Mouse (Mus musculus) thymus, postnatal 10 days (tissue): ENCODE measurements around the gene Pde4d.
A peak's percentile ranks its signal among the peaks of the same experiment; 100 is the strongest.

Experiments
- DNase-seq, 2 experiments: peaks; one replicate each; pipeline ENCODE4 v3.0.0; 2021; ENCODE audit warnings: low spot score in 2 of 2

Pde4d gene

DNA sequence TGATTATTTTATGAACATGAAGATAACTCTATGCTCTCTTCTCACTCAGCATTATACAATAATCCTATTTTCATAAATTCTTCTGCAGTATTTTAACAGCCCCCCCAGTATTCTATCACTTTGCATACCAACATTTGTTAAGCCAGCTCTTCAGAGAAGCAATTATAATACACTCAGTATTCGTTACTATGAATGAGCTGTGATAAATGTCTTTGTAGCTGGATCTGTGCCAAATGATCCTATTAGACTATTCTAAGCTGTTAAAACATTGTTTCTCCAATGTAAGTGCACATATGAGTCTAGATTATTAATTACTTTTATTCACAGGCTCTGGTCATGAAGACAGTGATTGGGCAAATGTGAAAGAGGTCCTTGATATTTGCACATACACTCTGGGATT is 575.0 kb downstream of the Pde4d start:
- no peak for DNase-seq

GRCm38 (mm10) chr13:109047126-109047525 is 597.4 kb downstream of the Pde4d start:
- no peak for DNase-seq

GRCm38 (mm10) chr13:109052805-109053204 is 603.1 kb downstream of the Pde4d start:
- DNase-seq: no peak

DNA sequence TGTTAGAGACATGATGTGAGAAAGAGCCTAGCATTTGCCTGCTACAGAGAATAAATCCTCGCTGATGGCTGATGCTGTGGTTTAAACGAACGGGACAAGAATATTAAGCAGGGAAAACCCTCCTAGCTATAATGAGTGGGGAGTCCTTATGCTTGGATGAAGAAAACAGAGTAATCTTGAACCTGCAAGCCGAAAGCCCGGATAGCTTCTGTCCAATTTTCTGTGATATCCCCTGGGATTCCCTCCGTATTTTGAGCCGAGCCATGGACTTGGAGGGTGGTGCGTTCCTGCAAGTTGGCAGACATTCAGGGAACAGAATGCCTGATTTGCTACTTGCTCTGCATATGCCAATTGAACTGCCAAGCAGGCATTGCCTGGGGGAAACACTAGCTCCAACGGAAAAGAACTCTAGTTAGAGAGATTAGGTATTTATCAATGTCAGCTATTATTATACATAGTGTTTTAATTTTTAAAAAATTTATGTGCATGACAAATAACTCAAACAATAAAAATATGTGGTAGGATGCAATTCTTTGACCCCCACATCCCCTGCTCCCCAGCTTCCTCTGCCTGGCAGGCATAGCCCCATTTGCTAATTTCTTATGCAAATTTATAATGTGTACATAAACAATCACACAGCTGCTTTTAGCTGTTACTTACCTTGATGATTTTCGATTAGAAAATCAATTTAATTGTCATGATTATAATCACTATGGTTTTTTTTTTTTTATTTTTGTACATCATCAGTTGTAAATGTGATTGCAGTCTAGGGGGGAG is 603.7 kb downstream of the Pde4d start:
- DNase-seq: no peak

DNA sequence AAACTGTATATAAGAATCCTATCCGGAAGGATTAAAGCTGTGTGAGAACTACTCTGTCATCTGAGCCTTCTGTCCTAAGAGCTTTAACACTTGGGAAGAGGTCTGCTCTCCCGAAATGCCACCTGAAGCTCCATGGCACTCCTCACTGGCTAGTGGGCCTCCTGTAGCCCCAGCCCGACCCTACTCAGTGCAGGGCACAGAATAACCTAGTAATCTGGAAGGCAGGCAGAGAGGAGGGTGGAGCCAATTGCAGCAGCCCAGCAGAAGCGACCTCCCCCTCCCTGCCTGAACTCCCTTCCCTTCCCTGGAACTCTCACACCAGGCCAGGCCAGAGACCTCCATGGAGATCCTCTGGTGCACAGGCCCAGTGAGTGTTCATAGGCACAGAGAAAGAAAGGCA is 608.3 kb downstream of the Pde4d start:
- DNase-seq: no peak

DNA sequence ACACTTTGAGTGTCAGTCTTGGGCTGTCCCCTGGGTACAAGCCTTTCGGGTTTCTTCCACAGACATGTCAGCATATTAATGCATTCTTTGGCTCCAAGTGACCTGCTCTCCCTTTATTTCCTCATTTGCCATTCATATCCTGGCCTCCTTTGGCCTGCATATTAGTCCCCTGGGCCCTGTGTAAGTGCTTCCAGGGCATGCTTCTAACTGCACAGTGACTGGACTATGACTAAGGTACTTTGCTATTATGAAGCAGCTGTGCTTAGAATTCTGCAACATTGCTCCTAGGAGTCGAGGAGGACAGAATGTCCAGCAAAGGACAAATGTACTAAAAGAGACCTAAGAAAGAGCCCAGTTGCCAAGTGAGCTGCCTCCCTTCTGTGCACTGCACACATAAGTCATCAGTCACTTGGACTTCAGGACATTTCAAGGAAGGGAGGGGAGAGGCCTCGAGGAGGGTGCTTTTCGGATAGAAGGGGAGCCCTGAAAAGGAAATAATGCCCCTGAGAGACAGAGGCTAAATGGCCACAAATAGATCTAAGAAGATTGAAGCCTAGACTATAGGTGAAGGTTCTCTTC is 616.9 kb downstream of the Pde4d start:
- DNase-seq: no peak

DNA sequence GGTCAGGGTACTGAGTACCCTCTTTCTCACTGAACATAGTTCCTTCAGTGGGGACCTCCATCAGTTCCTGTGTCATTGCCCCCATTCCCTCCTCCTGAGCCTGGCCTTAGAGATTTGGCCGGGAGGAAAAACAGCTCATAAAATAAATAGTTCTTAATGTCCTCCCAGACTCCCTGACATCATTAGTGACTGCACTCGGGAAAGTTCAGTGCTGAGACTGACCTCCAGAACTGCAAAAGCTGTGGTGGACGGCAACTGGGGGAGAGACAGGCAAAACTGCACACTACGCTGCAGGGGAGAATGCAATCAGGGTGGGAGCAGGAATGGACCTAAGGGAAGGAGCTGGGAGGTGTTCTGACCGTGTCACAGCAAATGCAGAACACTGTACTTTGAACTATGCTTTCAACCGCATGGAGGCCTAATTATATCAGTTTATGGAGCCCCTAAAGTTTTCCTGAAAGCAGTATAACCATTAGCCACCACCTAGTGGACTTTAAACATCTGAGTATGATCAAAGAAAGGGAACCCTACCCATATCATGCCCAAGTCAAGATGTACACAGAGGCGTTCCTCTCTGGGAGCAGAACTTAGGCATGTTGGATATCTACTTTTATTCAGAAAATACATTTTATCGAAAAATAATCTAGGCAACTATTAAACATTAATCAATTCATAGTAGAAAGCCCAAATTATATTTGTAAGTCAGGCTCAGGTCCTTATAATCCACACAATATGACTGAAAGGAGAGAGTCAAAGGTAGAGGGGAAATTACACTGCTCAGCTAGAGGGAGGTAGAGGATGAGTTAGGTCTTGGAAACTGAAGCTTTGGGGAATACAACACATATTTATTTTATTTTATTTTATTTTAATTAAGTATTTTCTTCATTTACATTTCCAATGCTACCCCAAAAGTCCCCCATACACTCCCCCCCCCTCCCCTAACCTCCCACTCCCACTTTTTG is 618.8 kb downstream of the Pde4d start:
- DNase-seq: no peak

GRCm38 (mm10) chr13:109073371-109073770 is 623.6 kb downstream of the Pde4d start:
- no peak for DNase-seq

- DNase-seq: no peak
Observed at GRCm38 (mm10) chr13:109074078-109074477, 624.3 kb downstream of the Pde4d start.

DNA sequence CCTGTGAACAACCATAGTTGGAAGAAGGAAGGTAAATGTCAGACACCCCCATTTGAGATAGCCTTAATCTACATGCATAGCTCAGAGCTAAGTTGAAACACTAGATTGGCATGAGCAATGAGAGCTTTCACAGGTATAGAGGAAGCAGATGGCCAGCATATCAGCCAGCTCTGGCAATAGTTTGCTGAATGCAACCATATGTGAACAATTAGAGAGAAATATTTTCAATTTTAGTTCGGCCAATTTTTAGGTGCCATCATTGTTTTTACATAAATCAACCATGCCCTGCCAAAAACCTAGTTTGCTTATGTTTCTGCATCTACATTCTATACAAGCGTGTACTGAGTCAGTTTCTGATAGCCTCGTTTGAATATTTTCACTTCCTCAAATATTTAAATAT is 642.9 kb downstream of the Pde4d start:
- DNase-seq: no peak

DNA sequence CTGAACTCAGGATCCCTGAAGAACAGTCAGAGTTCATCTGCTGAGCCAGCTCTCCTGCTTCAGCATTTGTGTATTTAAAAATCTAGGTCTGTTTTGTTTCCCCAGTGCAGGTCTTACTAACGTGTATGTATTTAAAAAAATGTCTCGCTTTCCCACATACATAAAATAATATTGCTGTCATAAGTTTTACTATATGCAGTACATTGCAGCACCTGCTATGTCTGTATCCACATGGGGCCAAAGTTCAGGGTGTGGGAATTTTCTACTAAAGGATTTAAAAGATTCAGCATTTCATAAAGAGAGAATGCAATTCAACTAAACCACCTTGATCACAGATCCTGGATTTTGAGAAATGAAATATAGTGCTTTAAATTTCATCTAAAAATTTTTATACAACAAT is 646.9 kb downstream of the Pde4d start:
- no peak for DNase-seq

DNA sequence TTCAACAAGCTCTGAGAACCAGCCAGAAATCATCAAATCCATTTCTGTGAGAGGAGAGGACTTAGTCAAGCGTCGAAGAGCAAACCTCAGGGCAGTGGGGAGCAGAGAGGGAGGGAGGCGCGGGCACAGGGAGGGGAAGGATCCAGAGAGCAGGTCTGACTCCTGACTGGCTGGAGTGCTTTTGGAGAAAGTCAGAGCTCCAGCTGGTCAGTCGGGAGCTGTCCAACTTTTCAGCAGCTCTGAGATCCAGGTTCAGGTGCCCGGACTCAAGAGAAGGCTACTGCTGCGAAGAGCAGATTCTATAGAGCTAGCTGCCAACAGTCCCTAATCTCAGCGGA is 666.2 kb downstream of the Pde4d start:
- no peak for DNase-seq

DNA sequence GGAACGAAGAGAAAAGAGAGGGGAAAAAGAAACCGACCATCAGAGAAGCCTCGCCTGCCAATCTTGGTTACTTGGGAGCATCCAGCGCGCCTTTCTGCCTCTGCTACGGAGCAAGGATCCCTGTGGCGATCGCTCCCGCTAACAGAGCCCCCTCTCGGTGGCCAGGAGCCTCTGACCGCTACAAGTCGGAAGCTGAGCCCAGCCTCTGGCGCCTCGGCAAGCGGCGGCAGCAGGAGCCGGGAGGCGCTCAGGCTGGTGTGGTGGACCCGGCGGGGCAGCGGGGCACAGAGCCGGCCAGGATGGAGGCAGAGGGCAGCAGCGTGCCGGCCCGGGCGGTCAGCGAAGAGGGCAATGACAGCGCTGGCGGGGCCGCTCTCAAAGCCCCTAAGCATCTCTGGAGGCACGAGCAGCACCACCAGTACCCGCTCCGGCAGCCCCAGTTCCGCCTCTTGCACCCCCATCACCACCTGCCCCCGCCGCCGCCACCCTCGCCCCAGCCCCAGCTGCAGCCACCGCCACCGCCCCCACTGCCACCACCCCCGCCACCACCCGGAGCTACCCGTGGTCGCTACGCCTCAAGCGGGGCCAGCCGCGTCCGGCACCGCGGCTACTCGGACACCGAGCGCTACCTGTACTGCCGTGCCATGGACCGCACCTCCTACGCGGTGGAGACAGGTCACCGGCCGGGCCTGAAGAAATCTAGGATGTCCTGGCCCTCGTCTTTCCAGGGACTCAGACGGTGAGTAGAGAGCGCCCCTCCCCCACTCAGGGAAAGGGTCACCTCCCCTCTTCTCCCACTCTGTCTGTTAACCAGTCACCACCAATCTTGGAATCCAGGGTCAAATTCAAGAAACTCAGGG is 666.8 kb downstream of the Pde4d start:
- peak in 1 of 2 experiments; percentile 6 for DNase-seq

GRCm38 (mm10) chr13:109117210-109117791 is 667.6 kb downstream of the Pde4d start:
- no peak for DNase-seq

- no peak for DNase-seq
Observed at GRCm38 (mm10) chr13:109118296-109118800, 668.6 kb downstream of the Pde4d start.

DNA sequence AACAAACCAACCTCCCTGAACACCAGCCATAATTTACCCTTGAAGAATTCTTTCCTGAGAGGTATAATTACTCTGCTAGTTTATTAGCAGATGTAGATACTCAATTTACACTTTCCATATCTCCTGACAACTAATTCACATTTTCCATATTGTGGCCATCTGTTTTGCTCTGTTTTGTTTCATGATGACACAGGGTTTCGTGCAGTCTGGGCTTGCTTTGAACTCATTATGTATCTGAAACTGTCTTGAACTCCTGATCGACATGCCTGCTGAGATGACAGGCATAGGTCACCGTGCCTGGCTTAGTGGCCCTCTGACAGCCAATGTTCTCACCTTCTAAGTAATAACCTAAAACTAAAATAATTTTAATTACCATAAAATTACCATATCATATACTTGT is 672.1 kb downstream of the Pde4d start:
- DNase-seq: no peak

DNA sequence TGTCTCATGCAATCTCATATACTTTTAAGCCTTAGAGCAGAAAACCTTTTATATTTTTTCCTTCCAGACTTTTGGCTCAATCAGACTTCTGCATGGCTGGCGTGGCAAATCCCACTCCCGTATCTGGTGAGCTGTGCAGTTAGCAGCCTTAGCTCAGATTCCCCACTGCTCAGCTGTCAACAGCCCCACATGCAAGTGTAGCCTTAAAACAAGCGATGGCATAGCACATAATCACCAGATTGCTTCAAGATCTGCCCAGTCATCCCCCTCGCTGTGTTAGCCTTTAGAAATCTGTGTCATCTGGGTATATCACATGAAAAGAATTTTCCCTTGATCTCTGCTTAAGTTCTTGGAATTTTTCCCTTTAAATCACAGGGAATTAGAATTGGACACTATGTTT is 686.7 kb downstream of the Pde4d start:
- no peak for DNase-seq

- no peak for DNase-seq
Observed at GRCm38 (mm10) chr13:109158703-109159102, 709.0 kb downstream of the Pde4d start.

- DNase-seq: no peak
Observed at GRCm38 (mm10) chr13:109168556-109169334, 719.0 kb downstream of the Pde4d start.

DNA sequence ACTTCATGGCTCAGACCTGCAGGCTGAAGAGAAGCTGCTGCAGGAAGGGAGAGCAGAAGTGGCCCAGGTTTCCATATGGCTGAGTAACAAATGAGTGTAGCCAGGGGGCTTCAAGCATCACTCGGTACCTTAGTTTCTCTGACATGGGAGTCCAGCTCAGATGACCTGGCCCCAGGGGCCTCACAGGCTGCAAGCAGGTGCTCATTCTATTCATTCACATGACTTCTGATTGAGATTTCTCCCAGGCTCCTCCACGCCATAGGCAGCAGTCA is 719.5 kb downstream of the Pde4d start:
- no peak for DNase-seq

GRCm38 (mm10) chr13:109171688-109172087 is 721.9 kb downstream of the Pde4d start:
- no peak for DNase-seq
